Mouse (Mus musculus) neutrophil, adult 59 days (primary cell): ENCODE data around the gene Gpr137b. TPM values are rescaled to one million over a fixed set of nuclear protein-coding genes. Genes with fewer than 3 reads are reported as not detected.

Experiments used
- total RNA-seq, 2 experiments: library from RNA; stranded (reverse); gene quantifications; 1 replicate in 1 of 2; 2 replicates in 1 of 2; pipeline ENCODE4 v1.2.4; 2023

The Gpr137b gene
- total RNA-seq, result 10 to 100 TPM; 33.7 to 47.1 TPM

GRCm38 (mm10) chr13:13393228-13394095 is at the start of gene Gpr137b:
Gene Gpr137b (minus strand): TSS chr13:13394014.

GRCm38 (mm10) chr13:13437460-13438015 is 43.7 kb upstream of the Gpr137b start, which contains the start of gene Nid1:
Gene Nid1 (plus strand): TSS chr13:13437551.

Other genes starting within 250 kb of the Gpr137b start
- gene Prl2c5, start 211.3 kb downstream of the Gpr137b start, total RNA-seq, result not detected
- under 1 TPM; 0.29 to 0.38 TPM for gene Nid1, start 43.5 kb upstream of the Gpr137b start, total RNA-seq
- 100 to 1,000 TPM; 525 to 592 TPM for gene Lyst, start 196.4 kb upstream of the Gpr137b start, total RNA-seq